Mouse (Mus musculus) embryo, embryonic 10.5 days (tissue): Measurements from ENCODE around the gene Lama4.

Source experiments
- DNase-seq: peaks from one replicate; pipeline ENCODE4 v3.0.0-alpha.2; 2015; ENCODE audit warnings: low spot score

Gene Lama4

GRCm38 (mm10) chr10:39157321-39157720 is 192.0 kb downstream of the Lama4 start:
- DNase-seq: no peak

- DNase-seq: no peak
Observed at GRCm38 (mm10) chr10:39158306-39158705, 193.0 kb downstream of the Lama4 start.
